Mouse (Mus musculus) forebrain, postnatal 0 days (tissue): ENCODE measurements at regions not wholly inside any gene's neighbourhood (a gene's known extent, or its start where the extent isn't known, plus 50 kb on each side); places are given as distances from the start of the nearest gene placed in this dataset.

Source experiments
- ATAC-seq: fragments of 200-750 bp; cut with Nextera tagmentation; 2 replicates; pipeline ENCODE4 v1.8.0; 2017; ENCODE audit warnings: mild to moderate bottlenecking, moderate library complexity
- DNase-seq: peaks from one replicate; pipeline ENCODE4 v3.0.0-alpha.2; 2015
- H3K27ac ChIP-seq: fragments of 300-500 bp; sonication (generic); 2 replicates; pipeline ENCODE4 v1.5.1; 2014; ENCODE audit warnings: low read depth, mild to moderate bottlenecking, antibody characterized with exemption, low read length, moderate library complexity, mixed read lengths
- H3K27me3 ChIP-seq: fragments of 300-500 bp; sonication (generic); 2 replicates; pipeline ENCODE4 v1.6.1; 2014; ENCODE audit warnings: mild to moderate bottlenecking, low read length, mixed read lengths; ENCODE audit not compliant: insufficient read depth
- H3K36me3 ChIP-seq: fragments of 300-500 bp; sonication (generic); 2 replicates; pipeline ENCODE4 v1.6.1; 2014; ENCODE audit warnings: mild to moderate bottlenecking, moderate library complexity; ENCODE audit not compliant: insufficient read depth
- H3K4me1 ChIP-seq: fragments of 300-500 bp; sonication (generic); 2 replicates; pipeline ENCODE4 v1.6.1; 2014; ENCODE audit warnings: antibody characterized with exemption; ENCODE audit not compliant: insufficient read depth
- H3K4me2 ChIP-seq: fragments of 300-500 bp; sonication (generic); 2 replicates; pipeline ENCODE4 v1.6.1; 2014; ENCODE audit warnings: low read depth, mild to moderate bottlenecking, moderate library complexity
- H3K4me3 ChIP-seq: fragments of 300-500 bp; sonication (generic); 2 replicates; pipeline ENCODE4 v1.5.1; 2014; ENCODE audit warnings: low read depth, low read length, mixed read lengths
- H3K9ac ChIP-seq: fragments of 300-500 bp; sonication (generic); 2 replicates; pipeline ENCODE4 v1.6.1; 2014; ENCODE audit warnings: mild to moderate bottlenecking
- H3K9me3 ChIP-seq: fragments of 300-500 bp; sonication (generic); 2 replicates; pipeline ENCODE4 v1.6.1; 2016; ENCODE audit warnings: low read length
- CTCF ChIP-seq: sonication (generic); IDR thresholded peaks from 2 replicates; pipeline ENCODE4 v1.5.1; 2016; ENCODE audit warnings: antibody characterized with exemption, control low read depth, low read depth
- WGBS: fragments of 180-500 bp; shearing (Covaris S2); extraction: QIAGEN DNeasy Blood & Tissue Kit; methylation state at CpG from one replicate; pipeline ENCODE4 v1.1.7; 2014; 5-methylcytosine and 5-hydroxymethylcytosine counted together

GRCm38 (mm10) chr3:53727737-53728136 lies 70.6 kb upstream of the Frem2 start:
- no peak overlapping the region for H3K9ac ChIP-seq
- 82% methylated on average over 1 of the region's 1 CpGs for WGBS
- TF ChIP-seq CTCF = peak; percentile 20; the same call in 1 of the 2 replicates

GRCm38 (mm10) chr3:53707101-53707500 lies 49.9 kb upstream of the Frem2 start:
- H3K27ac ChIP-seq = no peak overlapping the region
- H3K4me1 ChIP-seq = no peaks in the 10 kb centered on the region; the same call in 1 of the 2 replicates
- 81% methylated on average over 3 of the region's 3 CpGs for WGBS
- DNase-seq = no peak
- no peak overlapping the region for H3K4me3 ChIP-seq
- no peak overlapping the region for H3K9ac ChIP-seq
- H3K9me3 ChIP-seq = no peaks in the 10 kb centered on the region
- H3K27me3 ChIP-seq = no peaks in the 10 kb centered on the region
- no peak for ATAC-seq
- H3K4me2 ChIP-seq = no peak overlapping the region
- H3K36me3 ChIP-seq = no peaks in the 10 kb centered on the region
- TF ChIP-seq CTCF = no peak

More at GRCm38 (mm10) chr3:53727737-53728136, 70.6 kb upstream of the Frem2 start:
- no peaks in the 10 kb centered on the region for H3K36me3 ChIP-seq
- ATAC-seq (no peak), DNase-seq (no peak)
- H3K4me1 ChIP-seq = no peaks in the 10 kb centered on the region
- no peak overlapping the region for H3K4me3 ChIP-seq
- no peak overlapping the region for H3K27ac ChIP-seq
- H3K27me3 ChIP-seq = no peaks in the 10 kb centered on the region
- no peaks in the 10 kb centered on the region for H3K9me3 ChIP-seq
- H3K4me2 ChIP-seq = no peak overlapping the region
